Mouse (Mus musculus): ENCODE measurements around the gene Ptpra. TPM values are rescaled to one million over a fixed set of nuclear protein-coding genes. Genes with fewer than 3 reads are reported as not detected.

Ptpra gene
- total RNA-seq, 4 experiments from 2014 or later: 44.2 to 48.0 (median 46.4) TPM

DNA sequence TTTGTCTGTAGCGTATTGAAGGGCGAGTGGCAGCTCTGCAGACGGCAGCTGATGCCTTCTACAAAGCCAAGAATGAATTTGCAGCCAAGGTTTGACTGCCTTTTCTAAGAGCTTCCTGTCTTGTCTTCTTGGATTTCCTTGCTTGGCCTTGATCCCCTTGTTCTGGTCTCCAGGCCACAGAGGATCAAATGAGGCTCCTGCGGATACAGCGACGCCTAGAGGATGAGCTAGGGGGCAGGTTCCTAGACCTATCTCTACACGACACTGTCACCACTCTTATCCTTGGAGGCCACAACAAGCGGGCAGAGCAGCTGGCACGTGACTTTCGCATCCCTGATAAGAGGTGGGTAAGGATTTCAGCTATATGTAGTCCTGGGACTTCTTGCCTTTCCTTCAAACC lies 7.9 kb upstream of the Ptpra start:
- DNase-seq (ENCODE audit: low spot score): no peak

- no peak for DNase-seq (ENCODE audit: low spot score)
Observed at GRCm38 (mm10) chr2:130448449-130448848, 1.6 kb upstream of the Ptpra start.

GRCm38 (mm10) chr2:130449021-130449793 lies 871 bp upstream of the Ptpra start:
- DNase-seq (ENCODE audit: low spot score): no peak

GRCm38 (mm10) chr2:130450434-130450796 lies 337 bp downstream of the Ptpra start:
- peak; percentile 67 for DNase-seq (ENCODE audit: low spot score)

DNA sequence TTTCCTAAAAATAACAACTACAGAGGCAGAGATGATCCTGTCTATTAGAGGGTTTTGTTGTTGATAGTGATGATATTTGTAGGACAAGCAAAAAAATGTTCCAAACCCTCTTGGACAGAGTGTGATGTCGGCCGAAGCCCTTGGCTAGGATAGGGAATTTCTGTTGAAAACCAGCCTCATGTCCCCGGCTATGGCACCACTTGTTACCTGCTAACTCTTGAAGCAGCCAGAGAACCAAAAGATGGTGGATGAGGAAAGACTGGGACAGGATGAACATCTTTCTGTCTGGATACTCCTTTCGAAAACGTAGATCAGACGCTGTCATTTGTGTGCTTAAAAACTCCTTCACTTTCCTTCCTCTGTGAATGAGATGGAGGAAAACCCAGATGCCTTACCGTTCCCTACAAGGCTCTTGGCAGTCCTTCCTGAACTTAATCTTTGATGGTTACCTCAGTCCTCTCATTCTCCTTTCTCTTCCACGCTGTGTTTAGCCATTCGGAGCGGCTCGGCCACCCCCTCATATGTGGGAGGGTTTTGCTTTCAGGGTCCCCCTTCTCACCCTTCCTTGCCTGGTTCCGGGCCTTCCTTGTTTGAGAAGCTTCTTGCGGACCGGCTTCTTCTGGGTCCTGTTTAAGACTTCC lies 1.1 kb downstream of the Ptpra start:
- DNase-seq (ENCODE audit: low spot score): no peak

DNA sequence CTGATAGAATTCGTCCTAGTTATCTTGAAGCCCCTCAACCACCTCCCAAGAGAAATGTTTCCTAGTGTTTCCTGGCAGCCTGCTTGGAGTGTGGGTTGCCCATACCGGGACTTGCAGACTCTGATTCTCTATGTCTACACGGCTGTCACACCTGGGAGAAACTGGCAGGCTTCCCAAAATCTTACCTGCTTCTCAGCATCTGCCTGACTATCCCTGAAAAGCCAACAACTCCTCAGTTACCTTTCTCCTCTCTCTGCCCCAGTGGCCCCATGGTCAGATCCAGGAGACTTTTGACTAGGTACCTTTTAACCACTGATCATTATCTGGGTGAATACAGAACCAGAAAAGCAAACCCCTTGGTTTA lies 1.6 kb downstream of the Ptpra start:
- no peak for DNase-seq (ENCODE audit: low spot score)

GRCm38 (mm10) chr2:130452266-130452665 lies 2.2 kb downstream of the Ptpra start:
- no peak for DNase-seq (ENCODE audit: low spot score)

DNA sequence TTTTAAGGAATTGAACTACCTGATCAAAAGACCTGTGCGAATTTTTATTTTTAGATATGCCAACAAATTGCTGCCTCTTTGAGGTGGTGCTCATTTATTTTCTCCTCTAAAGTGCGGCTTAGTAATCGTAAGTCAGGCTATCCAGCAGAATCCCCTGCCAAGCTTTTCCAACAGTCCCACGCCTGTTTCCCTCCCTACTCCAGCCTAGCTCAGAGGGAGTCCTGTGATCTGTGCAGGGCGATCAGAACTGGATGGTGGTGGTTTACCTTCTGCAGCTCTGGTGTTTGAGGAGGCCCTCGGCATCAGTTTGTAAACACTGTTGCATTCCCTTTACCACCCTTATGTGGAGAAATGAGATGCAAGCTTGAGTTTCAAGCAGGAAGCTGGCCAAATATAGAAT lies 3.3 kb downstream of the Ptpra start:
- peak; percentile 39 for DNase-seq (ENCODE audit: low spot score)

DNA sequence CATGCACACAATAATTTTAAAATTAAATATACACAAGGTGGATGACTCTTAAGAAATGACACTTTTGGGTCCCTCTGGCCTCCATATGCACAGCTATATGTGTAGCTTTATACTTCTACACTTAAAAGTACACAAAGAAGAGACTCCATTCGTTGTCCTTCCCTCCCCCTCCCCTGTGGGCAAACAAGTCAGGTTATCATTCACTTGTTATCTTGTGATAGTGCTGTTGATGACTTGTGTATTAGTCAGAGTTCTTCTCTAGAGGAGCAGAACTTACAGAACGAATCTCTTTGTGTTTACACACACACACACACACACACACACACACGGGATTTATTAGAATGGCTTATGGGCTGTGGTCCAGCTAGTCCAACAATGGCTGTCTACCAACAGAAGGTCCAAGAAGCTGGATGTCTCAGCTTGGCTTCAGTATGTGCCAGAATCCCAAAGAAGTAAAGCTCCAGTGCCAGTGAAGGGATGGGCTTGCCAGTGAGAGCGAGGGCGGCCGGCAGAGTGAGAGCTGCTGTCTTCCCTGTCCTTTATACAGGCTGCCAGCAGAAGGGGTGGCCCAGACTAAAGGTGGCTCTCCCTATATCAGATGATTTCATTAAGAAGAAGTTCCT lies 4.8 kb downstream of the Ptpra start:
- DNase-seq (ENCODE audit: low spot score): no peak

DNA sequence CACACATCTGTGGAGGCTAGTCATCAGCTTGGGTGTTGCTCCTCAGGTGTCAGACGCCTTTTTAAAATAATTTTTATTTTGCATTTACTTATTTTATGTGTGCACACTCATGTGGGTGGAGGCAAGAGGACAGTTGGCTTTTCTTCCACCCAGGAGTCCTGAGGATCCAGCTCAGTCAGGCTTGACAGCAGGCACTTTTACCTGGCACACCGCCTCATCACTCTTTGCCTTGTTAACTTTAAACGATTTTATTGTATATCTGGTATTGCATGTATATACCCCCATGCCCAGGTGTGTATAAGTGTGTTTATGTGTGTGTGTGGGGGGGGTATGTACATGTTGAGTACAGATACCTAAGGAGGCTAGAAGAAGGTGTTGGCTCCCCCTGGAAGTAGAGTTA lies 7.8 kb downstream of the Ptpra start:
- DNase-seq (ENCODE audit: low spot score): no peak

DNA sequence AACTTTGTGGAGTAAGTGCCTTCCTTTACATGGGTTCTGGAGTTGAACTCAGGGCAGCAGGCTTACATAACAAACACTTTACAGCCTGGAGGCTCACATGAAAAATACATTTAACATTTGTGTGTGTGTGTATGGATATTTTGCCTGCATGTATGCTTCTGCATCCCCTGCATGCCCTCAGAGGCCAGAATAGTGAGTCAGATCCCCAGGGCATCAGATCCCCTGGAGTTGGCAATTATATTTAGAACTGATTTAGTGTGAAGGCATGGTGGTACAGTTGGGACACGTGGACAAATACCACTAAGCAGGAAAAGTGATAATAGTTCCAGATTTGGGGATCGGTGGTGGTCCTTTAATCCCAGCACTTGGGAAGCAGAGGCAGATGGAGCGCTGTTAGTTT lies 9.5 kb downstream of the Ptpra start:
- DNase-seq (ENCODE audit: low spot score): no peak

- no peak for DNase-seq (ENCODE audit: low spot score)
Observed at GRCm38 (mm10) chr2:130461287-130462071, 11.4 kb downstream of the Ptpra start.

- DNase-seq (ENCODE audit: low spot score): no peak
Observed at GRCm38 (mm10) chr2:130466438-130466837, 16.4 kb downstream of the Ptpra start.

DNA sequence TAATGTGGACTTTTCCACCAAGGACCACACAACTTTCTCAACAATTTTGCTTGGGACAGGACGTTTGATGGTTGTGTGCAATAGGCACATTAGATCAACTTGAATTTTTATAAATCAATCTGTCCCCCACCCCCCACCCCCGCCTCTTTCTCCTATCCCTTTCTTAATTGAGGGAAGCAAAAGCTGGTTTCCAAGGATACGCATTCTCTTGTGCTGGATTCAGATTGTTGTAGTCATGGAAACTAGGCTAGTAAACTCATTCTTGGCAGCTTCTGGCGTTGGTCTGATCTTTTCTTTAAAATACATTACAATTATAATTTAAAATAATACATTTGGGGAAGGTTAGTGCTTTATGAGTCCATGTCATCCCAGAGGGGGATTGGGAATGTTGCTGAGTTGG lies 19.3 kb downstream of the Ptpra start:
- no peak for DNase-seq (ENCODE audit: low spot score)

GRCm38 (mm10) chr2:130469935-130470334 lies 19.9 kb downstream of the Ptpra start:
- DNase-seq (ENCODE audit: low spot score): no peak

GRCm38 (mm10) chr2:130472908-130473510 lies 22.9 kb downstream of the Ptpra start:
- no peak for DNase-seq (ENCODE audit: low spot score)

DNA sequence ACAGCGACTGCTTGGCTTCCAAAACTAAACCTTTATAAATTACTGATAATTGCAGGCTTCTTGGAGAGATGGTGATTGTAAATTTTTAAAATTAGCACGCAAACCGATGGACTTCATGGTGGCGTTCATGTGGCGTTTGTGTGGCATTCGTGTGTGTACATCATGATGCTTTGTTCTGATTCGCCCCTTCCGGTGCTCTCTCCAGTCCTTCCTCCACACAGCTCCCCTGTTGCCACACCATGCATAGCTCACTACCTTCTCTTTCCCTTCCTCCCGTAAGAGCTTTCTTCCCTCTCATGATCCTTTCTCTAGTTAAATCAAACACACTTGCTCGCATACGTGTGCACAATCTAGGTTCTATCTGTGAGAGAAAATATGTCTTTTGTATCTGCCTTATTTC lies 25.7 kb downstream of the Ptpra start:
- DNase-seq (ENCODE audit: low spot score): no peak

DNA sequence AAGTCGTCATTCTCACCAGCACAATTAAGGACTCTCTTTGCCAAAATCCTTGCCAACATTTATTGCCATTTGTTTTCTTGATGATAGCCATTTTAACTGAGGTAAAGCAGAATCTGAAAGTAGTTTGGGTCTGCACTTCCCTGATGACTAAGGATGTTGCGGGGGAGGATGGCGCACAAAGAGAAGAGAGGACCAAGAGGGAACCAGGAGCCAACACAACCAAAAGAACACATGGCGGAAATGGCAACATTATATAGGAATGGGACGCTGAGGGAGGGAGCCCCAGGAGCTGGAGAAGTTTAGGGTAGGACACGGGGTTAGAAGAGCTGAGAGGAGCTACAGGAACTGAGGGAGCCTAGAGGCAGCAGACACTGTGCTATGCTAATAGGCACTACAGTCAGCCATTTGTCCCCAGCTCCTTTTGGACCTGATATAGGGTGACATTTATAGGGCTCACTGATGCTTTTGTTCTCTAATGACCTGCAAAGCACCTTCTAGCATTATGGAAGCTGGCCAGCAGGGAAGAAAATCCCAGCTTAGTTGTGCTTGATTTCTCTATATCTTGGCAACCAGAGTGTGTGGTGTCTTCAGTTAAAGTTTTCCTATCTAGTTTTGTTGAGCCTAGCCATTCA lies 26.7 kb downstream of the Ptpra start:
- no peak for DNase-seq (ENCODE audit: low spot score)

GRCm38 (mm10) chr2:130482177-130482576 lies 32.1 kb downstream of the Ptpra start:
- no peak for DNase-seq (ENCODE audit: low spot score)

DNA sequence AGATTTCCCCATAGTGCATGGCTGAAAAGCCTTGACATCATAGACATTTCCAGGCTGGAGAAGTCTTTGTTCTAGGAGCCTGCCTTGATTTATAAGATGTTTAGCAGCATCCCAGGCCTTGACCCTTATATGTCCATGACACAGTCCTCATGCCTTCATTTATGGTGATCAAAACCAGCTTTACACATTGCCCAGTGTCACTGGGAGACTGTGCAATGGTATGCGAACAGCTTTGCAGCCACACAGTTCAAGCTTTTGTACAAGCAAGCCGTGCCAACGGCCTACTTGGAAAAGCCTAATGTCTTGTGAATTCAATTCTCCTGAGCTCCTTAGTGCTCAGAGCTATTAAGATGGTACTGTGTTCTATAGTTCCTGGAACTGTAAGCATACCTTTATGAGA lies 32.6 kb downstream of the Ptpra start:
- no peak for DNase-seq (ENCODE audit: low spot score)

DNA sequence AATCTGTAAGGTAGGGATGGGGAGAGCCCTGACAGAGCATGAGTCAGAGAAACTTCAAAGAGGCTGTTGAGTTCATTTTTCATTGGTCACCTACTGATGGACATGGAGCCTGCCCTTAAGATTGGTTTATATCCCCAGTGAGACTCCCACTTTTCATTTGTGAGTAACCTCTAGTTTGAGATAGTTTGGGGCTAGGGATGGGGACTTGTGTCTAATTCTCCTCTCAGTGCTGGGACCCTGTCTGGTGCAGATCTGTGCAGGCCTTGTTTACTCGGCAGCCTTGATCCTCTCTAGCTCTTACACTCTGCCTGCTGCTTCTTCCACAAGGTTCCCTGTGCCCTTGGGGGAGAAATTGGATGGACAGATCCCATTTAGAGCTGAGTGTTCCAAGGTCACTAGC lies 34.1 kb downstream of the Ptpra start:
- DNase-seq (ENCODE audit: low spot score): no peak
